Mouse (Mus musculus): ENCODE measurements around the gene Stk33. TPM values are rescaled to one million over a fixed set of nuclear protein-coding genes. Genes with fewer than 3 reads are reported as not detected.

The Stk33 gene
- 6.5 and 6.9 TPM in 2 replicates for total RNA-seq (2014; rRNA removed)
- polyA plus RNA-seq (2015; fragmentation: Nextera tagmentation; extraction: Ambion mirVana) = 6.9 and 7.9 TPM in 2 replicates

DNA sequence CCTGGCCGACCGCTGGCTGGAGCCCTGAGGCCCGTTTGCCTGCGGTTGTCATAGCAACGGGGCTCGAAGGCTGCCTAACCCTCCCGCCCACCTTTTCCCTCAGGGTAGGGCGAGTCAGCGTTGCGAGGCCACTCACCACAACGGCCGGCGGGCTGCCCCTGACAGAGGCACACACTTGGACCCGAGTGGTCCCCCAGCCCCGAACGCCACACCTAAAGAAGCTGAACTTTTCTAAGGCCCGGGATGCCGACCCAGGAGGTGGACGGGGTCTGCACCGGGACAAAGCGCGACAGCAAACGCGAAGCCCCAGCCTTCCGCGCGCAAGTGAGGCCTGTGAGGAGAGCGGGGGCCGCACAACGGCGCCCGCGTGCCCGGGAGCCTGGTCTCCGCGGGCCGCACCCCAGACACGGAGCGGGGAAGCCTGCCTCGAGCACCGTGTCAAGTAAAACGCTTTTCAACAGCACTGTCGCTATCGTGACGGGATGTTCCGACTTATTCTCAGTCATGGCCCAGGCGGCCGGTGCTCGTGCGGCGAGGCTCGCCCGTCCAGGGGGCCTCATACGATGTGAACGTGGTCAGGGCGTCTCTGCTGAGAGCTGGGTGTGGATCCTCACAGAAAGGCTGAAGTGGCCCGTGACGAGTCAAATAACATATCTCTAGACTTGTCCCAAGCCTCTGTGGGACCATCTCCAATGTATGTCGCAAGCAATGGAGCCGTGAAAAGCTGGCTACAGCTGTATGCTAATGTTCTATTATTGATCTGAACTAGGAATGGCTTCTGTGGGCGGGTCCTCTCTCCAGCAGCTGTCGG is at the start of gene Stk33:
Stk33 (minus strand) TSS at position 301 of the 811 bp plus-strand sequence.
- peaks cover 2% of the 10 kb centered on the region; the same call in 1 of the 2 replicates for H3K4me1 ChIP-seq (ENCODE audit: insufficient read depth, low read length)
- peak within 1 kb of the TSS; percentile 44 for H3K27ac ChIP-seq (ENCODE audit: low read depth, low read length)
- H3K4me2 ChIP-seq (ENCODE audit: low read depth, low read length, poor library complexity, severe bottlenecking) = peak within 1 kb of the TSS; percentile 89
- ATAC-seq (ENCODE audit: low FRiP score) (peak; percentile 82), DNase-seq (ENCODE audit: low spot score) (peak; percentile 64)
- under 1% methylated on average over 62 of the region's 62 CpGs for WGBS
- peak within 1 kb of the TSS; percentile 54 for H3K4me3 ChIP-seq (ENCODE audit: low read depth, low read length)
- H3K9ac ChIP-seq (replicated peaks; ENCODE audit: low read length, poor library complexity, severe bottlenecking) = peak within 1 kb of the TSS; percentile 73
- no peak for TF ChIP-seq CTCF (IDR thresholded peaks at IDR 0.05)
- no peaks in the 10 kb centered on the region for H3K27me3 ChIP-seq (ENCODE audit: insufficient read depth, low read length)
- no peaks in the 10 kb centered on the region for H3K9me3 ChIP-seq (ENCODE audit: low read length)
- H3K36me3 ChIP-seq (ENCODE audit: insufficient read depth, low read length) = no peaks in the 10 kb centered on the region

DNA sequence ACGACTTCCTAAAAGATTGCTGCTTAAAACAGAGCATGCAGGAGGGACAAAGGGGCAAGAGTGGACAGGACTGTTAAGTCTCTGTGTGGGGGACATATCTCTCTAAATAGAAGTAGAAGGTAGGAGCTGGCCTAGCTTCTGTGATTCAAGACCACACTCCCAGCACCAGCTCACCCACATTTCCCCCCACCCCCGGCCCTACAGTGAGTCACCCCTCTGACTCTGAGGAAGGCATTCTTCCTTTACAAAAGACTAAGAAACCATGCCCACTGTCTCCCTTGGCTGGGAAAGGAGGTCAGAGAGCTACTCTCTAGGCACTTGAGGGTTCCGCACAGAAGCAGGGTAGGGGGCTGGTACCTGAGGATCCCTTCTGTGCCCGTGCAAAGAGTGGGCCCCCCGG is 45.3 kb upstream of the Stk33 start:
- Histone ChIP-seq H3K9me3 (ENCODE audit: low read length) (no peaks in the 10 kb centered on the region), H3K4me2 (ENCODE audit: low read depth, low read length, poor library complexity, severe bottlenecking) (no peak overlapping the region), H3K9ac (replicated peaks; ENCODE audit: low read length, poor library complexity, severe bottlenecking) (no peak overlapping the region), H3K4me3 (ENCODE audit: low read depth, low read length) (no peak overlapping the region), H3K27ac (ENCODE audit: low read depth, low read length) (no peak overlapping the region), H3K36me3 (ENCODE audit: insufficient read depth, low read length) (no peaks in the 10 kb centered on the region; the same call in none of the 2 replicates), H3K27me3 (ENCODE audit: insufficient read depth, low read length) (no peaks in the 10 kb centered on the region), H3K4me1 (ENCODE audit: insufficient read depth, low read length) (no peaks in the 10 kb centered on the region; the same call in 1 of the 2 replicates)
- no peak for DNase-seq (ENCODE audit: low spot score)
- 66% methylated on average over 5 of the region's 5 CpGs for WGBS
- no peak for TF ChIP-seq CTCF (IDR thresholded peaks at IDR 0.05)
- ATAC-seq (ENCODE audit: low FRiP score) = no peak

DNA sequence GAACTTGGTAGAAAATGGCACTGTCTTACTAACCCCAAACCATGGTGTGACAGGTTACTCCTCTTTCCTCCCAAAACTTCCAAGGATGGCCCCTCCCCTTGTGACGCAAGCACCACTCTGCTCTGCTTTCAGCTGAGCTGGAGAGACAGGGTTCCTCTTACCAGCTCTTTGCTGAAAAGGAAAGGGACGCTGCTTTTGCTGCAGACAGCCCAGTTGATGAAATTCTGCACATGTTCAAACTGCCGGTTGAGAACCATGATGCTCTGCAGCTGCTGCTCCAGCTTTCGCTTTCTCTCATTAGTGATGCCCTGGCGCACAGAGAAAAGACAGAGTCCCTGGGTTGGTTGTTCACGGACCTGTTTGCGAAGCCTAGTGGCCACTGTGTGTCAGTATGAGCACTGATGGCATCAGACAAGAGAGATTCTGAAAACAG is 41.9 kb upstream of the Stk33 start:
- Histone ChIP-seq H3K4me1 (ENCODE audit: insufficient read depth, low read length) (no peaks in the 10 kb centered on the region; the same call in 1 of the 2 replicates), H3K27ac (ENCODE audit: low read depth, low read length) (0 out of 2 replicates have a peak overlapping the region, but pooled peaks have one; percentile 12), H3K9ac (replicated peaks; ENCODE audit: low read length, poor library complexity, severe bottlenecking) (no peak overlapping the region; the same call in 1 of the 2 replicates), H3K4me3 (ENCODE audit: low read depth, low read length) (no peak overlapping the region), H3K4me2 (ENCODE audit: low read depth, low read length, poor library complexity, severe bottlenecking) (no peak overlapping the region), H3K9me3 (ENCODE audit: low read length) (no peaks in the 10 kb centered on the region), H3K36me3 (ENCODE audit: insufficient read depth, low read length) (no peaks in the 10 kb centered on the region; the same call in none of the 2 replicates), H3K27me3 (ENCODE audit: insufficient read depth, low read length) (no peaks in the 10 kb centered on the region)
- peak; percentile 52 for TF ChIP-seq CTCF (IDR thresholded peaks at IDR 0.05)
- ATAC-seq (ENCODE audit: low FRiP score) (no peak), DNase-seq (ENCODE audit: low spot score) (peak; percentile 68)
- 26% methylated on average over 7 of the region's 7 CpGs for WGBS

DNA sequence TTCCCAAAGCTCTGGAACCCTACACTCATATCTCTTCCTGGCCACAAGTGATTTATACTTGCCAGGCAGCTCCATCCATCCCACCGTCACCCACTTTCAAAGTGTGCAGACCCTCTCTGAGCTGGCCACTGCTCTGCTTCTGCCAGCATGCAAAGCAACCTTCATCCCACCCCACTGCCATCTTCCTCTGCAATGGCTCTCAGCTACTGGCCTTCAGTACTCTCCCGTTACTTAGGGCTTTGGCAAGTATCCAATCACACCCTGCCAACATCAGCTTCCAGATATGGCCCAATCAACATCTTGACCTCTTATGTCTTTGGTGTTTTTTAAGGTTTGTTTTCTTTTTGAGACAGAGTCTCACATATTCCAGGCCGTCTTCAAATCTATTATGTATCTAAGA is 39.0 kb upstream of the Stk33 start:
- Histone ChIP-seq H3K4me3 (ENCODE audit: low read depth, low read length) (no peak overlapping the region), H3K27me3 (ENCODE audit: insufficient read depth, low read length) (no peaks in the 10 kb centered on the region), H3K9me3 (ENCODE audit: low read length) (no peaks in the 10 kb centered on the region), H3K9ac (replicated peaks; ENCODE audit: low read length, poor library complexity, severe bottlenecking) (no peak overlapping the region), H3K27ac (ENCODE audit: low read depth, low read length) (no peak overlapping the region), H3K4me2 (ENCODE audit: low read depth, low read length, poor library complexity, severe bottlenecking) (no peak overlapping the region), H3K36me3 (ENCODE audit: insufficient read depth, low read length) (peaks cover 5% of the 10 kb centered on the region), H3K4me1 (ENCODE audit: insufficient read depth, low read length) (no peaks in the 10 kb centered on the region; the same call in 1 of the 2 replicates)
- DNase-seq (ENCODE audit: low spot score) (no peak), ATAC-seq (ENCODE audit: low FRiP score) (no peak)
- no peak for TF ChIP-seq CTCF (IDR thresholded peaks at IDR 0.05)
- WGBS = 85% methylated on average over 3 of the region's 3 CpGs

DNA sequence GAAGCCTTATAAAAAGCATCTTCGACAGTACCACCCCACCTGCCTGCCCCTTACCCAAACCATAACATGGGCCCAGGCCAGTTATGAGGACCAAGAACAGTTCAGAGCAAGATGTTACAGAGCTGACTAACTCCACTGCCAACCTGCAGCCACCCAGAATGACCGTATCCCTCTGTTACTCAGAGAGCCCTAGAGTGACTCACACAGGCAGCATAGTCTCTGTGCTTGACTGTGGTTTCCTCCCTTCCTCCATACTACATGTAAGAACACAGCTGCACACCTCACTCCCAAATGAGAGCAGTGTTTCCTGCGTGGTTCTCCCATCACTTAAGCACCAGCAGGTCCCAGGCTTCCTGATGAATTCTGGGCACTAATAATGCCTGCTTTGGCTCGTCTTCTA is 31.8 kb upstream of the Stk33 start:
- peaks cover 8% of the 10 kb centered on the region; the same call in 1 of the 2 replicates for H3K36me3 ChIP-seq (ENCODE audit: insufficient read depth, low read length)
- H3K9ac ChIP-seq (replicated peaks; ENCODE audit: low read length, poor library complexity, severe bottlenecking) = no peak overlapping the region
- H3K4me1 ChIP-seq (ENCODE audit: insufficient read depth, low read length) = no peaks in the 10 kb centered on the region
- DNase-seq (ENCODE audit: low spot score) (no peak), ATAC-seq (ENCODE audit: low FRiP score) (no peak)
- H3K27ac ChIP-seq (ENCODE audit: low read depth, low read length) = no peak overlapping the region
- no peak overlapping the region for H3K4me2 ChIP-seq (ENCODE audit: low read depth, low read length, poor library complexity, severe bottlenecking)
- WGBS = 66% methylated on average over 4 of the region's 4 CpGs
- no peaks in the 10 kb centered on the region for H3K27me3 ChIP-seq (ENCODE audit: insufficient read depth, low read length)
- no peak for TF ChIP-seq CTCF (IDR thresholded peaks at IDR 0.05)
- H3K9me3 ChIP-seq (ENCODE audit: low read length) = no peaks in the 10 kb centered on the region
- no peak overlapping the region for H3K4me3 ChIP-seq (ENCODE audit: low read depth, low read length)

DNA sequence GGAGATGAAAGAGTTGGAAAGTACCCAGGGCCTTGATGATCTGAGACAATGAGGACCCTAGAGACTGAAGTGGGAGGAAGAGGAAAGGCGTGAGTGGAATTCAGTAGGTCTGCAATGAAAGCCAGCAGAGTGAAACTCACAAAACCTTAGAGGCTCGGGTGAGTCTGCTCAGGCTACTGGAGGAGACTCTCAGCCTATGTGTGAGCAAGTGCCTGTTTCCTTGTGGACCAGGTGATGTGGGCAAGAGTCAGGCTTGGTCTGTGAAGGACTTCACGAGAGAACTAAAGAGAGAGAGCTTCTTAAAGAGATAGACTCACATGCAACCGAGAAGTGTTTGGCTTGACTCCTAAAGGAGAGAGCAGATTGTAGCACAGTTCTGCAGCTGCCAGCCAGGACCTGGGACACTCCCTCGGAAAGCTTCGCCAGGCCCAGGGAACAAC is 29.4 kb upstream of the Stk33 start:
- ATAC-seq (ENCODE audit: low FRiP score) (no peak), DNase-seq (ENCODE audit: low spot score) (peak; percentile 18)
- Histone ChIP-seq H3K4me2 (ENCODE audit: low read depth, low read length, poor library complexity, severe bottlenecking) (no peak overlapping the region), H3K4me3 (ENCODE audit: low read depth, low read length) (no peak overlapping the region), H3K27me3 (ENCODE audit: insufficient read depth, low read length) (no peaks in the 10 kb centered on the region), H3K36me3 (ENCODE audit: insufficient read depth, low read length) (peaks cover 2% of the 10 kb centered on the region; the same call in 1 of the 2 replicates), H3K4me1 (ENCODE audit: insufficient read depth, low read length) (no peaks in the 10 kb centered on the region), H3K9ac (replicated peaks; ENCODE audit: low read length, poor library complexity, severe bottlenecking) (no peak overlapping the region), H3K9me3 (ENCODE audit: low read length) (no peaks in the 10 kb centered on the region), H3K27ac (ENCODE audit: low read depth, low read length) (peak overlapping the region; percentile 32; the same call in 1 of the 2 replicates)
- WGBS = 52% methylated on average over 6 of the region's 6 CpGs
- TF ChIP-seq CTCF (IDR thresholded peaks at IDR 0.05) = no peak
